Mouse (Mus musculus) liver, embryonic 11.5 days (tissue): Measurements from ENCODE around the gene Gm20721. TPM values are rescaled to one million over a fixed set of nuclear protein-coding genes. Genes with fewer than 3 reads are reported as not detected.

Experiments used
- ATAC-seq: fragments of 200-750 bp; cut with Nextera tagmentation; replicated peaks from 2 replicates; pipeline ENCODE4 v1.8.0; 2017; ENCODE audit warnings: moderate number of reproducible peaks, mild to moderate bottlenecking, moderate TSS enrichment, moderate library complexity; ENCODE audit not compliant: low FRiP score
- DNase-seq: peaks from one replicate; pipeline ENCODE4 v3.0.0-alpha.2; 2017; ENCODE audit warnings: low spot score
- H3K27ac ChIP-seq: fragments of 300-500 bp; sonication (generic); 2 replicates; pipeline ENCODE4 v1.5.1; 2014; ENCODE audit warnings: mild to moderate bottlenecking, low read depth, low read length, control low read depth
- H3K27me3 ChIP-seq: fragments of 300-500 bp; sonication (generic); replicated peaks from 2 replicates; pipeline ENCODE4 v1.6.1; 2014; ENCODE audit warnings: low read length, mixed read lengths; ENCODE audit not compliant: control insufficient read depth, insufficient read depth
- H3K36me3 ChIP-seq: fragments of 300-500 bp; sonication (generic); 2 replicates; pipeline ENCODE4 v1.6.1; 2014; ENCODE audit warnings: mild to moderate bottlenecking, low read length, moderate library complexity, mixed read lengths; ENCODE audit not compliant: control insufficient read depth, insufficient read depth
- H3K4me1 ChIP-seq: fragments of 300-500 bp; sonication (generic); replicated peaks from 2 replicates; pipeline ENCODE4 v1.6.1; 2014; ENCODE audit warnings: low read length, mixed read lengths; ENCODE audit not compliant: control insufficient read depth, insufficient read depth
- H3K4me2 ChIP-seq: fragments of 300-500 bp; sonication (generic); 2 replicates; pipeline ENCODE4 v1.6.1; 2014; ENCODE audit warnings: mild to moderate bottlenecking, control low read depth, moderate library complexity
- H3K4me3 ChIP-seq: fragments of 300-500 bp; sonication (generic); 2 replicates; pipeline ENCODE4 v1.5.1; 2014; ENCODE audit warnings: low read depth, low read length, control low read depth
- H3K9ac ChIP-seq: fragments of 300-500 bp; sonication (generic); 2 replicates; pipeline ENCODE4 v1.6.1; 2014; ENCODE audit warnings: low read depth, low read length, control low read depth
- H3K9me3 ChIP-seq: fragments of 300-500 bp; sonication (generic); 2 replicates; pipeline ENCODE4 v1.6.1; 2016; ENCODE audit warnings: low read length, inconsistent platforms, mixed read lengths; ENCODE audit not compliant: control insufficient read depth
- WGBS: fragments of 180-500 bp; shearing (Covaris S2); extraction: QIAGEN DNeasy Blood & Tissue Kit; methylation state at CpG from one replicate; pipeline ENCODE4 v1.1.7; 2014; 5-methylcytosine and 5-hydroxymethylcytosine counted together
- polyA plus RNA-seq: library from polyadenylated mRNA; unstranded; fragments of >200 nt; fragmentation: Nextera tagmentation; extraction: Ambion mirVana; gene quantifications from 2 replicates; pipeline ENCODE4 v1.2.1, GENCODE M21; 2014

Gene Gm20721
- polyA plus RNA-seq, 1 experiment from 2014 or later = 7.7 TPM

DNA sequence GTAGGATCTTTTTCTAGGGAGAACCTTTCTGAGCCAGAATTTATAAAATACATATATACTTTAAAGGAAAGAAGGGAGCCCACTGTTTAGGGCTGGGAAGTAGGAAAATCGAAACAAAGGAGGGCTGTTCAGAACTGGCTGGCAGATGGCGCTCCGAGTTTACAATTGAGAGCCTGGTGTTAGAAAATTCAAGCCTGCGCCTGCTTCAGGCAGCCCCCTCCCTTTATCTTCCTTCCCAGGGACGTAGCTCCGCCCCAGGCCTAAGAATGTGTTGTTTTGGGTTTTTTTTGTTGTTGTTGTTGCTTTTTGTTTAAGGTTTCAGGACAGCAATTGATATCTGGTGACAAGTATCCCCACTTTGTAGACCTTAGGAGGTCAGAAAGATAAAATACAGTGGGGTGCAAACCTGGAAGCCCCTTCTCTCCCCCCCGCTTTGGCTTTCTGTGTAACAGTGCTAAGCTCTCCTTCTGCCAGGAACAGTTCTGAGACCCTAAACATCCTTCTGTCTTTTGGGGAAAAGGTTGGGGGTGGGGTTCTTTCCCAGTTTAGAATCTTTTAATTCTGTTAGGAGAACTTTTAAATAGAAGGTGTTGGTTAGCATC is 35.5 kb downstream of the Gm20721 start:
- WGBS = 16% methylated on average over 7 of the region's 7 CpGs
- DNase-seq = no peak

DNA sequence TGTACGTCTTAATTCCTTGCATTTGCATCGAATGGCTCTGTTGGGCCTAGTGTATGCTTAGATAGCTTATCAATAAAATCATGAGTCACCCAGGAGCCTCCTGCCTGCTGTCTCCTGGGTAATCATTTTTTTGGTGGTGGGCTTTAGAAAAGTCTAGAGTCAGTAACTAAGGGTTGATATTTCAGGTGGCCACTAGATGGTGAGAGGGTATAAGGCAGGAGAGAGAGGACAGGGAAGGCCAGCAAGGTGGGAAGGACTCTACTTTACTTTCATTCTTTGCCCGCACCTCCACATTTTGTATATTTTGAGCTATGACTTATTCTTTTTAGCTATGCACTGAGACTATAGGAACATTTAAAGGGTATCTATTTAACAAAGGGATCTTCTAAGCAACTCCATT is 38.6 kb downstream of the Gm20721 start:
- ATAC-seq (no peak), DNase-seq (no peak)
- H3K9ac ChIP-seq = no peak overlapping the region
- WGBS = 63% methylated on average over 3 of the region's 3 CpGs
- H3K4me3 ChIP-seq = no peak overlapping the region
- no peaks in the 10 kb centered on the region for H3K9me3 ChIP-seq
- no peak overlapping the region for H3K27ac ChIP-seq
- no peaks in the 10 kb centered on the region for H3K36me3 ChIP-seq
- no peak overlapping the region for H3K4me2 ChIP-seq
- H3K27me3 ChIP-seq = no peaks in the 10 kb centered on the region
- H3K4me1 ChIP-seq = no peaks in the 10 kb centered on the region

More for the DNA sequence above, 35.5 kb downstream of the Gm20721 start:
- Histone ChIP-seq H3K27me3 (no peaks in the 10 kb centered on the region), H3K9me3 (no peaks in the 10 kb centered on the region), H3K27ac (no peak overlapping the region), H3K9ac (no peak overlapping the region), H3K4me1 (no peaks in the 10 kb centered on the region), H3K4me2 (no peak overlapping the region), H3K36me3 (no peaks in the 10 kb centered on the region), H3K4me3 (no peak overlapping the region)
- peak; percentile 57 for ATAC-seq

DNA sequence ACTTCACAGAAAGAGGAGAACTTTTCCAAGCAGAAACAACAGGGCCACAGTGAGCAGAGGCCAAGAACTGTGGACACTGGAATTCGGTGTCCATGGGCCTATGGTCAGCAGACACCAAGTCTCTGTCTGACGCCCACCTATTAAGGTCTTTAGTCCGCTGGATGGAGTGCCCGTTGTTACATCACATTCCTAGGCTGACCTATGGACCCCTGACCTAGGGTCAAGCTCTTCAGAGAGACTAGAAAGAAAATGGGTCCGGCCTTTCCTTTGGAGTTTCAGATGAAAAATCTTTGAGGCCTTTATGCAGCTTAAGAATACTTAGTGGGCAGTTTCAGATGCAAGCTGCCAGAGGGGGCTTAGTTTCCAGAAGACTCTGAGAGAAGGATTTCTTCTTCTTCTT is 40.9 kb downstream of the Gm20721 start:
- WGBS = 52% methylated on average over 5 of the region's 5 CpGs
- no peaks in the 10 kb centered on the region for H3K36me3 ChIP-seq
- no peak for DNase-seq

DNA sequence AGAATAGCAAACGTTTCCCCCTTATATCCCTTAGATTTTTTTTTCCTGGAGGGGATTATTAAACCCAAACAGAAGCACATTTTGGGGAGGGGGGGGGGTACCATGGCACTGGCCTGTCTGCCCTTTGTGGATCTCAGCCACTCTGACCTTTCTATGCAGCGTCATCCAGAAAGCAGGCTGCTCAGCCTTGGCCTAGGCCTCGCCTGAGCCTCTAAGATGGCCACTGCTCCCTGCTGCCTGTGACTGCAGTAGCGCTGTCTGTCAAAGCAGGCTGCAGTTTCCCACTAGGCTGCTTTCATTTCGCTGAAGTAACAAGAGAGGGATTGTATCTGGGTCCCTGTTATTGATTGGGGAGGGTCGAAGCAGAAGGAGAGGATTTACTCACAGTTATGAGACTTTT is 44.0 kb downstream of the Gm20721 start:
- Histone ChIP-seq H3K4me3 (no peak overlapping the region), H3K9me3 (peaks cover 29% of the 10 kb centered on the region), H3K4me1 (no peaks in the 10 kb centered on the region; the same call in none of the 2 replicates), H3K27me3 (peaks cover 35% of the 10 kb centered on the region), H3K9ac (no peak overlapping the region), H3K4me2 (no peak overlapping the region), H3K27ac (no peak overlapping the region), H3K36me3 (0 out of 2 replicates have a peak, but pooled peaks cover 3% of the 10 kb centered on the region)
- DNase-seq = no peak
- 62% methylated on average over 6 of the region's 6 CpGs for WGBS
- ATAC-seq = no peak

More for the DNA sequence above, 40.9 kb downstream of the Gm20721 start:
- ATAC-seq = no peak
- Histone ChIP-seq H3K9me3 (peaks cover 1% of the 10 kb centered on the region; the same call in 1 of the 2 replicates), H3K4me3 (no peak overlapping the region), H3K27ac (no peak overlapping the region), H3K4me2 (no peak overlapping the region), H3K27me3 (peaks cover 4% of the 10 kb centered on the region), H3K4me1 (no peaks in the 10 kb centered on the region; the same call in 1 of the 2 replicates), H3K9ac (no peak overlapping the region)

DNA sequence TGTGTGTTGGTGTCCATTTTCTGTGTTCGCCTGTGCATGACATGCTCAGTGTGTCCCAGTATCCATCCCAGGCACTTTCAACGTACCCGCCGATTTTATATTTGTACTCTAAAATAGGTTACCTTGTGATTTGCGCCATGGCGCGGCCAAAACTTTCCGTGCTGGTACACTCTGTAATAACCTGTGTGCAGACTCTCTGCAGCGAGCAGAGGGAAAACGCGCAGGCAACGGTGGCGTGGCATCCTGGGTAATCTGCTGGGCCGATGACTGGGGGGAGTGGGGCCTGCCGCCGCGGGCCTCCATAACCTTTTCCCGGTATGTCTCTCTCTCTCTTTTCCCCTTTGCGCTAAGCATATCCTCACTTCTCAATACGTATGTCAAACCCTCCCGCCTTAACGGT is 45.8 kb downstream of the Gm20721 start:
- WGBS = 52% methylated on average over 22 of the region's 22 CpGs
- Histone ChIP-seq H3K4me2 (peak overlapping the region; percentile 79), H3K9me3 (peaks cover 33% of the 10 kb centered on the region), H3K27ac (no peak overlapping the region), H3K4me3 (peak overlapping the region; percentile 40), H3K36me3 (0 out of 2 replicates have a peak, but pooled peaks cover 3% of the 10 kb centered on the region), H3K4me1 (no peaks in the 10 kb centered on the region; the same call in none of the 2 replicates), H3K9ac (no peak overlapping the region), H3K27me3 (peaks cover 35% of the 10 kb centered on the region)
- DNase-seq (no peak), ATAC-seq (no peak)

DNA sequence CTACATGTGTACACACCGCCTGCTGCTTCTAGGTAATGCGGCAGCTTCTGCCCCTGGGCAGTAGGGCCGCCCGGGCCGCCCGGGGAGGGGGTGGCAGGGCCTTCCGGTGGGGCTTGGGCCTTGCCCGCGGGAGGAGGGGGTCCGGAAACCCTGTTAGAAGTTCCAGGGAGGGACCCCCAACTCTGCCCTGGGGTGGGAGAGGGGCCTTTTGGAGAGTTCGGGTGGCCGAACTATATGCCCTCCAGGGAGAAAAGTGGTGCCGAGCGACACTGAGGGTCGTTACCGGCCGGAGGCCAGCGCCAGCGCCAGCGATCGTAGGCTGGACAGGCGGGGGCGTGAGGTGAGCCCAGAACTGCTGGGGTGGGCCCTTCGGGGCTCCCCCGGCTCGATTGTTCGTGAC is 46.3 kb downstream of the Gm20721 start:
- no peak for DNase-seq
- ATAC-seq = no peak
- H3K4me2 ChIP-seq = peak overlapping the region; percentile 79

DNA sequence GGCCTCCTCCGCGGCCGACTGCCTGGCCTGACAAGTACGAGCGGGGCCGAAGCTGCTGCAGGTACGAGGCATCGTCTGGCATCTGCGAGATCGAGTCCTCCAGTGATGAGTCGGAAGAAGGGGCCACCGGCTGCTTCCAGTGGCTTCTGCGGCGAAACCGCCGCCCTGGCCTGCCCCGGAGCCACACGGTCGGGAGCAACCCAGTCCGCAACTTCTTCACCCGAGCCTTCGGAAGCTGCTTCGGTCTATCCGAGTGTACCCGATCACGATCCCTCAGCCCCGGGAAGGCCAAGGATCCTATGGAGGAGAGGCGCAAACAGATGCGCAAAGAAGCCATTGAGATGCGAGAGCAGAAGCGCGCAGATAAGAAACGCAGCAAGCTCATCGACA is 46.7 kb downstream of the Gm20721 start:
- Histone ChIP-seq H3K27me3 (peaks cover 35% of the 10 kb centered on the region), H3K9ac (no peak overlapping the region)
- ATAC-seq = no peak

More for the DNA sequence above, 46.3 kb downstream of the Gm20721 start:
- H3K9ac ChIP-seq = no peak overlapping the region
- H3K9me3 ChIP-seq = peaks cover 33% of the 10 kb centered on the region
- no peak overlapping the region for H3K27ac ChIP-seq
- 45% methylated on average over 27 of the region's 27 CpGs for WGBS
- peak overlapping the region; percentile 40 for H3K4me3 ChIP-seq
- 0 out of 2 replicates have a peak, but pooled peaks cover 3% of the 10 kb centered on the region for H3K36me3 ChIP-seq
- no peaks in the 10 kb centered on the region; the same call in none of the 2 replicates for H3K4me1 ChIP-seq
- H3K27me3 ChIP-seq = peaks cover 35% of the 10 kb centered on the region

DNA sequence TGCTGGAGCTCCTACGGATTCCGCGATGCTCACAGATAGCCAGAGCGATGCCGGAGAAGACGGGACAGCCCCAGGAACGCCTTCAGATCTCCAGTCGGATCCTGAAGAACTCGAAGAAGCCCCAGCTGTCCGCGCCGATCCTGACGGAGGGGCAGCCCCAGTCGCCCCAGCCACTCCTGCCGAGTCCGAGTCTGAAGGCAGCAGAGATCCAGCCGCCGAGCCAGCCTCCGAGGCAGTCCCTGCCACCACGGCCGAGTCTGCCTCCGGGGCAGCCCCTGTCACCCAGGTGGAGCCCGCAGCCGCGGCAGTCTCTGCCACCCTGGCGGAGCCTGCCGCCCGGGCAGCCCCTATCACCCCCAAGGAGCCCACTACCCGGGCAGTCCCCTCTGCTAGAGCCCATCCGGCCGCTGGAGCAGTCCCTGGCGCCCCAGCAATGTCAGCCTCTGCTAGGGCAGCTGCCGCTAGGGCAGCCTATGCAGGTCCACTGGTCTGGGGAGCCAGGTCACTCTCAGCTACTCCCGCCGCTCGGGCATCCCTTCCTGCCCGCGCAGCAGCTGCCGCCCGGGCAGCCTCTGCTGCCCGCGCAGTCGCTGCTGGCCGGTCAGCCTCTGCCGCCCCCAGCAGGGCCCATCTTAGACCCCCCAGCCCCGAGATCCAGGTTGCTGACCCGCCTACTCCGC is 47.3 kb downstream of the Gm20721 start:
- no peak for DNase-seq
- 0 out of 2 replicates have a peak, but pooled peaks cover 3% of the 10 kb centered on the region for H3K36me3 ChIP-seq
- peaks cover 35% of the 10 kb centered on the region for H3K27me3 ChIP-seq
- H3K9me3 ChIP-seq = peaks cover 33% of the 10 kb centered on the region
- H3K27ac ChIP-seq = no peak overlapping the region
- H3K4me3 ChIP-seq = peak overlapping the region; percentile 40
- 49% methylated on average over 48 of the region's 48 CpGs for WGBS
- no peak overlapping the region for H3K9ac ChIP-seq
- H3K4me2 ChIP-seq = peak overlapping the region; percentile 79
- H3K4me1 ChIP-seq = no peaks in the 10 kb centered on the region; the same call in none of the 2 replicates
- ATAC-seq = no peak

More for the DNA sequence above, 46.7 kb downstream of the Gm20721 start:
- peaks cover 33% of the 10 kb centered on the region for H3K9me3 ChIP-seq
- peak overlapping the region; percentile 79 for H3K4me2 ChIP-seq
- H3K4me1 ChIP-seq = no peaks in the 10 kb centered on the region; the same call in none of the 2 replicates
- H3K36me3 ChIP-seq = 0 out of 2 replicates have a peak, but pooled peaks cover 3% of the 10 kb centered on the region
- peak overlapping the region; percentile 40 for H3K4me3 ChIP-seq
- H3K27ac ChIP-seq = no peak overlapping the region
- 57% methylated on average over 34 of the region's 34 CpGs for WGBS
- no peak for DNase-seq
